Comparison of ENCODE assay signal across 9 mouse cellular contexts in the genomic region with DNA sequence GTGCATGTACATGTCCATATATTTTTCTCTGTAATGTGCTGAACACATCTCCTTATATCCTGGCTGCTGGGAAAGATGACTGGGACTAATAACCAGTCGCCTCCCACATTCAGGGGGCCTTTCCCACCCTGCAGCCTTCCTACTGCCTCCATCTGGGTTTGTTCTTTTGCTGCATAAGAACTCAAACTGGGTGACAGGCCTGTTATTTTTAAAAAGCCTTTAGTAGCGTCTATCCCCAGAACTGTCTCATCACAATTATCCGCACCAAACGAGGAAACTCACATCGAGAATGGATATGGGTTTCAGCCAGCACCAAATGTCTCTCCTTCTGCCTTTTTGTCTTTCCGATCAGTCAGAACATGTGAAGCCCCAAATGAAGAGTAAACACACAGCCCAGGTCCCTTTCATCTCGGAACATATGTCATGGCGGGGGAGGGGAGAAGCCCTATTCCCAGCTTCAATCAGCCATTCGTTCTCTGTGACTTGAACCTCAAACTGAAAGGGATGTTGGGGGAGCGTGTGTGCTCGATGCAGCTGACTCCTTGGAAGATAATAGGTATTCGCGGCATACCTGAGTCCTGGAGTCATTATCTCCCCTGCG.
A peak's percentile ranks its signal among the peaks of the same experiment; 100 is the strongest.
DNase-seq lines count a peak whose midpoint lies in the region; ATAC-seq and TF ChIP-seq lines count a peak whose summit lies in the region.
"Had no signal": no experiment of that assay in that cellular context is flagged by ENCODE, and none has a peak within 500 bp of the region (broad histone marks: within the 10 kb centered on the region; RNA-seq: fewer than 3 reads in every experiment).

No protein-coding gene starts in this region.

- H3K27ac ChIP-seq in lung, embryonic 16.5 days (ENCODE audit: low read length) = no peak overlapping the region
- peak overlapping the region; percentile 65 for H3K27ac ChIP-seq in hindbrain, postnatal 0 days
- H3K27ac ChIP-seq in midbrain, embryonic 11.5 days (ENCODE audit: low read depth, low read length) = peak overlapping the region; percentile 15
- H3K27ac ChIP-seq in intestine, embryonic 16.5 days (ENCODE audit: low read length) = no peak overlapping the region

- ATAC-seq in lung, embryonic 16.5 days (ENCODE audit: low read depth) = no peak
- ATAC-seq in hindbrain, postnatal 0 days = peak; percentile 67
- peak; percentile 63 for ATAC-seq in midbrain, embryonic 11.5 days (ENCODE audit: low FRiP score)
- no peak for ATAC-seq in activated CD4-positive, CD25-positive, alpha-beta regulatory T cell, adult 4 months
- ATAC-seq in intestine, embryonic 16.5 days = no peak

- peaks cover 4% of the 10 kb centered on the region; the same call in 1 of the 2 replicates for H3K4me1 ChIP-seq in lung, embryonic 16.5 days (replicated peaks; ENCODE audit: control insufficient read depth, insufficient read depth, low read length)
- peaks cover 7% of the 10 kb centered on the region; the same call in 1 of the 2 replicates for H3K4me1 ChIP-seq in hindbrain, postnatal 0 days (ENCODE audit: insufficient read depth, low read length)
- H3K4me1 ChIP-seq in midbrain, embryonic 11.5 days (ENCODE audit: control insufficient read depth, insufficient read depth, low read length) = peaks cover 7% of the 10 kb centered on the region; the same call in 1 of the 2 replicates
- no peaks in the 10 kb centered on the region for H3K4me1 ChIP-seq in intestine, embryonic 16.5 days (ENCODE audit: control insufficient read depth, insufficient read depth, low read length)

- H3K27me3 ChIP-seq in lung, embryonic 16.5 days (ENCODE audit: control insufficient read depth, insufficient read depth, low read depth, low read length) = no peaks in the 10 kb centered on the region
- H3K27me3 ChIP-seq in hindbrain, postnatal 0 days (ENCODE audit: insufficient read depth, low read length) = no peaks in the 10 kb centered on the region
- no peaks in the 10 kb centered on the region for H3K27me3 ChIP-seq in midbrain, embryonic 11.5 days (ENCODE audit: control insufficient read depth, insufficient read depth, low read length)
- H3K27me3 ChIP-seq in intestine, embryonic 16.5 days (replicated peaks; ENCODE audit: control insufficient read depth, insufficient read depth, low read length) = no peaks in the 10 kb centered on the region
- H3K27me3 ChIP-seq: CH12.LX had no signal

- no peaks in the 10 kb centered on the region for H3K36me3 ChIP-seq in lung, embryonic 16.5 days (ENCODE audit: control insufficient read depth, insufficient read depth, low read length)
- no peaks in the 10 kb centered on the region for H3K36me3 ChIP-seq in hindbrain, postnatal 0 days (ENCODE audit: insufficient read depth, low read length)
- H3K36me3 ChIP-seq in midbrain, embryonic 11.5 days (ENCODE audit: control insufficient read depth, insufficient read depth, low read length) = no peaks in the 10 kb centered on the region
- H3K36me3 ChIP-seq in intestine, embryonic 16.5 days (ENCODE audit: control insufficient read depth, insufficient read depth, low read length) = no peaks in the 10 kb centered on the region

- no peak for DNase-seq in lung, postnatal 36 days
- peak; percentile 72 for DNase-seq in hindbrain, postnatal 0 days (ENCODE audit: low spot score)
- no peak for DNase-seq in midbrain, embryonic 11.5 days (ENCODE audit: low spot score, missing footprints)
- peak; percentile 91 for DNase-seq in telencephalon, adult 2 months (ENCODE audit: low read depth, low spot score)
- no peak for DNase-seq in kidney, adult 11 months

- H3K9me3 ChIP-seq in lung, embryonic 16.5 days (ENCODE audit: control insufficient read depth, low read length) = peaks cover 3% of the 10 kb centered on the region; the same call in 1 of the 2 replicates
- H3K9me3 ChIP-seq in hindbrain, postnatal 0 days (ENCODE audit: low read length) = no peaks in the 10 kb centered on the region
- no peaks in the 10 kb centered on the region for H3K9me3 ChIP-seq in midbrain, embryonic 11.5 days (ENCODE audit: control insufficient read depth, low read length)
- H3K9me3 ChIP-seq in intestine, embryonic 16.5 days (ENCODE audit: control insufficient read depth, low read length) = no peaks in the 10 kb centered on the region

- no peak for TF ChIP-seq CTCF in hindbrain, postnatal 0 days (IDR thresholded peaks at IDR 0.05; ENCODE audit: low read depth)

- H3K9ac ChIP-seq in lung, embryonic 16.5 days (ENCODE audit: low read length) = no peak overlapping the region
- H3K9ac ChIP-seq in hindbrain, postnatal 0 days (replicated peaks; ENCODE audit: low read length) = no peak overlapping the region; the same call in 1 of the 2 replicates
- no peak overlapping the region for H3K9ac ChIP-seq in midbrain, embryonic 11.5 days (ENCODE audit: low read length)
- no peak overlapping the region for H3K9ac ChIP-seq in intestine, embryonic 16.5 days (ENCODE audit: low read depth, low read length)

- WGBS in lung, embryonic 16.5 days = 28% methylated on average over 14 of the region's 14 CpGs
- WGBS in hindbrain, postnatal 0 days = 19% methylated on average over 14 of the region's 14 CpGs
- WGBS in midbrain, embryonic 11.5 days = 47% methylated on average over 14 of the region's 14 CpGs
- 35% methylated on average over 14 of the region's 14 CpGs for WGBS in intestine, embryonic 16.5 days

- no peak overlapping the region for H3K4me3 ChIP-seq in lung, embryonic 16.5 days (ENCODE audit: low read length)
- no peak overlapping the region for H3K4me3 ChIP-seq in hindbrain, postnatal 0 days (ENCODE audit: low read length)
- no peak overlapping the region for H3K4me3 ChIP-seq in midbrain, embryonic 11.5 days (ENCODE audit: low read depth, low read length)
- no peak overlapping the region for H3K4me3 ChIP-seq in intestine, embryonic 16.5 days (ENCODE audit: low read length)

- H3K4me2 ChIP-seq in lung, embryonic 16.5 days (ENCODE audit: low read depth, low read length) = peak overlapping the region; percentile 0
- peak overlapping the region; percentile 31; the same call in 1 of the 2 replicates for H3K4me2 ChIP-seq in hindbrain, postnatal 0 days (ENCODE audit: low read depth, low read length)
- no peak overlapping the region for H3K4me2 ChIP-seq in midbrain, embryonic 11.5 days
- no peak overlapping the region for H3K4me2 ChIP-seq in intestine, embryonic 16.5 days (ENCODE audit: low read depth, low read length)

Comparison
In these comparisons a context has a peak if more than half of its experiments do, and no peak if none do; other contexts are left out.
1. ATAC-seq: peak in hindbrain, postnatal 0 days (single experiment) and midbrain, embryonic 11.5 days (single experiment); none in lung, embryonic 16.5 days (single experiment), activated CD4-positive, CD25-positive, alpha-beta regulatory T cell, adult 4 months (single experiment) and intestine, embryonic 16.5 days (single experiment).
2. H3K27ac ChIP-seq: peak in hindbrain, postnatal 0 days (single experiment) and midbrain, embryonic 11.5 days (single experiment); none in lung, embryonic 16.5 days (single experiment) and intestine, embryonic 16.5 days (single experiment).
3. H3K4me2 ChIP-seq: peak in lung, embryonic 16.5 days (single experiment) and hindbrain, postnatal 0 days (single experiment); none in midbrain, embryonic 11.5 days (single experiment) and intestine, embryonic 16.5 days (single experiment).
4. DNase-seq: peak in hindbrain, postnatal 0 days (single experiment) and telencephalon, adult 2 months (single experiment); none in lung, postnatal 36 days (single experiment), midbrain, embryonic 11.5 days (single experiment) and kidney, adult 11 months (single experiment).